ENCODE assay signal across 8 mouse cellular contexts in the genomic region with DNA sequence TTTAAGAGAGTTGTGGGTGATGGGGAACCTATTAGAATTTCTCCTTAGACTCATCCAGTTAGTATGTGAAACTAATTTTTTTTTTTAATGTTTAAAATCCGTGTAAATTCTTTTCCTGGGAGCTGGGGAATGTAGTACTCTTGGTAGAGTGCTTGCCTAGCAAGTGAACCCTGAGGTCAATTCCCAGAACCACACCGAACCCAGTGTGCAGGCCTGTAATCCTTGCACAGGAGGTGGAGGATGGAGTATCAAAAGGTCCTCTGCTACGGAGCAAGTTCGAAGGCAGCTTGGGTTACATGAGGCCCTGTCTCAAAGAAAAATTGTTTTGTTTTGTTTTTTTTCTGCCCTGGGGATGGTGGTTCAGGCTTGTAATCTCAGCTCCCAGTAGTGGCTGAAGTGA. TPM values are rescaled to one million over a fixed set of nuclear protein-coding genes. Genes with fewer than 3 reads are reported as not detected.
DNase-seq lines count a peak whose midpoint lies in the region; ATAC-seq lines count a peak whose summit lies in the region.

No protein-coding gene starts in this region.

- no peak for ATAC-seq in erythroid progenitor cell, adult 5-6 weeks (replicated peaks; ENCODE audit: low FRiP score, poor library complexity, severe bottlenecking)

- DNase-seq in adrenal gland, adult (ENCODE audit: inconsistent age in 2 of 2, low spot score in 1 of 2), result peak; percentile 7 to 56
- DNase-seq in adrenal gland, adult 18-20 months (ENCODE audit: low spot score in 2 of 2), result no peak
- DNase-seq in thymus, postnatal 14 days, result peak; percentile 13
- no peak for DNase-seq in thymus, postnatal 25 days
- peak; percentile 44 for DNase-seq in induced T-regulatory cell, adult 2 months (ENCODE audit: low read depth)
- DNase-seq in lung, postnatal 10 days, result peak; percentile 6
- DNase-seq in layer of hippocampus, adult 11-12 months (ENCODE audit: low spot score), result no peak

RNA-seq across cellular contexts. Expression of gene Smc6, which starts 1.3 kb away (rescaled TPM):
- 10 to 100 TPM; 25.6 to 26.6 TPM for total RNA-seq in adrenal gland, adult 18-20 months (2021)
- 161 and 174 TPM in 2 replicates for total RNA-seq in erythroid progenitor cell, adult 5-6 weeks (2015; ENCODE audit: low replicate concordance)
- 209 and 324 TPM in 2 replicates for total RNA-seq in erythroid progenitor cell, adult 5-6 weeks (2017; ENCODE audit: low replicate concordance)

RNA-seq across cellular contexts. Expression of gene Gen1, which starts 1.4 kb away (rescaled TPM):
- 1 to 10 TPM; 1.4 to 2.4 TPM for total RNA-seq in adrenal gland, adult 18-20 months (2021)
- 81.8 and 117 TPM in 2 replicates for total RNA-seq in erythroid progenitor cell, adult 5-6 weeks (2015; ENCODE audit: low replicate concordance)
- 196 and 214 TPM in 2 replicates for total RNA-seq in erythroid progenitor cell, adult 5-6 weeks (2017; ENCODE audit: low replicate concordance)

RNA-seq across cellular contexts. Expression of gene Msgn1, which starts 58.3 kb away (rescaled TPM):
- not detected for total RNA-seq in adrenal gland, adult 18-20 months (2021)
- total RNA-seq in erythroid progenitor cell, adult 5-6 weeks (2015; ENCODE audit: low replicate concordance), result not detected in 2 replicates
- not detected in 2 replicates for total RNA-seq in erythroid progenitor cell, adult 5-6 weeks (2017; ENCODE audit: low replicate concordance)

Comparison
In these comparisons a context has a peak if more than half of its experiments do, and no peak if none do; other contexts are left out.
1. DNase-seq: peak in adrenal gland, adult (2 of 2), thymus, postnatal 14 days (single experiment), induced T-regulatory cell, adult 2 months (single experiment) and lung, postnatal 10 days (single experiment); none in adrenal gland, adult 18-20 months (0 of 2), thymus, postnatal 25 days (single experiment) and layer of hippocampus, adult 11-12 months (single experiment).
2. RNA of gene Smc6, which starts 1.3 kb away (total RNA-seq): 161 to 324 TPM in erythroid progenitor cell, adult 5-6 weeks; 25.6 to 26.6 TPM in adrenal gland, adult 18-20 months; every median in the first group is over 4 times any median in the second.
3. RNA of gene Gen1, which starts 1.4 kb away (total RNA-seq): 81.8 to 214 TPM in erythroid progenitor cell, adult 5-6 weeks; 1.4 to 2.4 TPM in adrenal gland, adult 18-20 months; every median in the first group is over 10 times any median in the second.